Mouse (Mus musculus) limb, embryonic 15.5 days (tissue): Measurements from ENCODE around the gene Gpd1. TPM values are rescaled to one million over a fixed set of nuclear protein-coding genes. Genes with fewer than 3 reads are reported as not detected.
A peak's percentile ranks its signal among the peaks of the same experiment; 100 is the strongest.

Experiments used
- ATAC-seq: fragments of 200-750 bp; cut with Nextera tagmentation; 2 replicates; pipeline ENCODE4 v1.8.0; 2017; ENCODE audit warnings: low read depth, moderate TSS enrichment; ENCODE audit not compliant: insufficient number of reproducible peaks, low FRiP score, low TSS enrichment
- H3K27ac ChIP-seq: fragments of 300-500 bp; sonication (generic); 2 replicates; pipeline ENCODE4 v1.5.1; 2015; ENCODE audit warnings: moderate library complexity, mild to moderate bottlenecking, inconsistent platforms
- H3K27me3 ChIP-seq: fragments of 300-500 bp; sonication (generic); 2 replicates; pipeline ENCODE4 v1.6.1; 2015; ENCODE audit warnings: inconsistent platforms
- H3K36me3 ChIP-seq: fragments of 300-500 bp; sonication (generic); 2 replicates; pipeline ENCODE4 v1.6.1; 2015; ENCODE audit warnings: inconsistent platforms
- H3K4me1 ChIP-seq: fragments of 300-500 bp; sonication (generic); 2 replicates; pipeline ENCODE4 v1.6.1; 2015; ENCODE audit warnings: inconsistent platforms
- H3K4me2 ChIP-seq: fragments of 300-500 bp; sonication (generic); 2 replicates; pipeline ENCODE4 v1.6.1; 2015; ENCODE audit warnings: mild to moderate bottlenecking, inconsistent platforms
- H3K4me3 ChIP-seq: fragments of 300-500 bp; sonication (generic); 2 replicates; pipeline ENCODE4 v1.5.1; 2015; ENCODE audit warnings: mild to moderate bottlenecking, inconsistent platforms
- H3K9ac ChIP-seq: fragments of 300-500 bp; sonication (generic); 2 replicates; pipeline ENCODE4 v1.6.1; 2015; ENCODE audit warnings: inconsistent platforms
- H3K9me3 ChIP-seq: fragments of 300-500 bp; sonication (generic); 2 replicates; pipeline ENCODE4 v1.6.1; 2016; ENCODE audit warnings: inconsistent platforms
- WGBS: fragments of 180-500 bp; shearing (Covaris S2); methylation state at CpG from one replicate; pipeline ENCODE4 v1.1.7; 2015; 5-methylcytosine and 5-hydroxymethylcytosine counted together
- polyA plus RNA-seq: library from polyadenylated mRNA; unstranded; fragments of >200 nt; fragmentation: Nextera tagmentation; extraction: Ambion mirVana; gene quantifications from 2 replicates; pipeline ENCODE4 v1.2.1, GENCODE M21; 2015

Gene Gpd1
- polyA plus RNA-seq, 1 experiment from 2014 or later = 0.42 TPM

DNA sequence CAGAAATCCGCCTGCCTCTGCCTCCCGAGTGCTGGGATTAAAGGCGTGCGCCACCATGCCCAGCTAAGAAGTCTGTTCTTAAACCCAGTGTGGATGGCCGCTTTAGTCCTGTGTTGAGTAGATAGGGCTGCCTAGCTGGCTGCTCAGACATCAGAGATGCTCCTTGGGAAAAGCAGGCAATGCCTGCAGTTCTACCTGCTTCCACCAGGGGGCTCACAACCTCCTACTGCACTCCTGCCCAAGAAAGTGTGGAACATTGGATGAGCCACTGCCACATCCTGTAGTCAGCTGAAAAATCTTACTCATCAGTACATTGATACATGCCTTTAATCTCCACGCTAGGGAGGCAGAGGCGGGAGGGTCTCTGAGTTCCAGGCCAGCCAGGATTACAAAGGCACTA, 2.5 kb upstream of the Gpd1 start:
- ATAC-seq = no peak
- no peaks in the 10 kb centered on the region for H3K9me3 ChIP-seq
- WGBS = 63% methylated on average over 7 of the region's 7 CpGs
- no peaks in the 10 kb centered on the region for H3K27me3 ChIP-seq
- H3K4me1 ChIP-seq = peaks cover 12% of the 10 kb centered on the region; the same call in 1 of the 2 replicates
- H3K27ac ChIP-seq = no peak overlapping the region
- no peak overlapping the region for H3K4me2 ChIP-seq
- no peak overlapping the region for H3K4me3 ChIP-seq
- H3K36me3 ChIP-seq = peaks cover 46% of the 10 kb centered on the region
- no peak overlapping the region for H3K9ac ChIP-seq

GRCm38 (mm10) chr15:99715361-99715865, 1.9 kb upstream of the Gpd1 start:
- WGBS = 77% methylated on average over 13 of the region's 13 CpGs
- Histone ChIP-seq H3K27me3 (no peaks in the 10 kb centered on the region), H3K4me3 (no peak overlapping the region), H3K36me3 (peaks cover 41% of the 10 kb centered on the region), H3K4me2 (no peak overlapping the region), H3K4me1 (peaks cover 12% of the 10 kb centered on the region; the same call in 1 of the 2 replicates), H3K9ac (no peak overlapping the region), H3K9me3 (no peaks in the 10 kb centered on the region), H3K27ac (no peak overlapping the region)
- no peak for ATAC-seq

GRCm38 (mm10) chr15:99715982-99716746, 1.2 kb upstream of the Gpd1 start:
- H3K4me2 ChIP-seq = no peak overlapping the region
- 66% methylated on average over 11 of the region's 11 CpGs for WGBS

GRCm38 (mm10) chr15:99716814-99717213, 501 bp upstream of the Gpd1 start:
- Histone ChIP-seq H3K4me3 (no peak overlapping the region), H3K4me2 (no peak overlapping the region), H3K36me3 (peaks cover 27% of the 10 kb centered on the region), H3K4me1 (peaks cover 12% of the 10 kb centered on the region; the same call in 1 of the 2 replicates), H3K27ac (no peak overlapping the region), H3K27me3 (no peaks in the 10 kb centered on the region), H3K9ac (no peak overlapping the region), H3K9me3 (no peaks in the 10 kb centered on the region)
- 87% methylated on average over 12 of the region's 12 CpGs for whole genome bisulfite sequencing
- no peak for ATAC-seq

More at GRCm38 (mm10) chr15:99715982-99716746, 1.2 kb upstream of the Gpd1 start:
- ATAC-seq = no peak
- H3K9ac ChIP-seq = no peak overlapping the region
- peaks cover 33% of the 10 kb centered on the region for H3K36me3 ChIP-seq
- no peaks in the 10 kb centered on the region for H3K9me3 ChIP-seq
- no peaks in the 10 kb centered on the region for H3K27me3 ChIP-seq
- peaks cover 12% of the 10 kb centered on the region; the same call in 1 of the 2 replicates for H3K4me1 ChIP-seq
- no peak overlapping the region for H3K4me3 ChIP-seq
- no peak overlapping the region for H3K27ac ChIP-seq

GRCm38 (mm10) chr15:99718461-99719021, 1.2 kb downstream of the Gpd1 start:
- H3K36me3 ChIP-seq = peaks cover 10% of the 10 kb centered on the region
- 91% methylated on average over 9 of the region's 9 CpGs for WGBS

DNA sequence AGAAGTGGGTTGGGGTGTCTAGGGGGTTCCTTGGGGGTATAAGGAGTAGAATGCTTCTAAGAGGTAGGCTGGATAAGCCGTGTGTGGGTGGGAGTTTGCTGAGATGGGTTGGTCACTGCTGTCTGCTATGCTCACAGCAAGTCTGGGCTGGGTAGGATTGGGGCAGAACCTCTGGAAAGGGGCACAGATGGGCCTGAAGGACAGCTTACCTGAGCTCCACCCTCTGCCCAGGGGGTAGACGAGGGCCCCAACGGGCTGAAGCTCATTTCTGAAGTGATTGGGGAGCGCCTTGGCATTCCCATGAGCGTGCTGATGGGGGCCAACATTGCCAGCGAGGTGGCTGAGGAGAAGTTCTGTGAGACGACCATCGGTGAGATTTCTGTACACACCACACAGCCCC, 2.5 kb downstream of the Gpd1 start:
- Histone ChIP-seq H3K4me3 (no peak overlapping the region), H3K9ac (no peak overlapping the region), H3K27ac (no peak overlapping the region), H3K9me3 (no peaks in the 10 kb centered on the region), H3K4me2 (no peak overlapping the region), H3K4me1 (peaks cover 31% of the 10 kb centered on the region), H3K36me3 (no peaks in the 10 kb centered on the region; the same call in 1 of the 2 replicates), H3K27me3 (no peaks in the 10 kb centered on the region)
- ATAC-seq = no peak
- WGBS = 69% methylated on average over 8 of the region's 8 CpGs

More at GRCm38 (mm10) chr15:99718461-99719021, 1.2 kb downstream of the Gpd1 start:
- Histone ChIP-seq H3K27me3 (no peaks in the 10 kb centered on the region), H3K9ac (no peak overlapping the region), H3K27ac (no peak overlapping the region), H3K4me3 (no peak overlapping the region), H3K4me2 (no peak overlapping the region), H3K4me1 (peaks cover 17% of the 10 kb centered on the region; the same call in 1 of the 2 replicates), H3K9me3 (no peaks in the 10 kb centered on the region)
- ATAC-seq = no peak

DNA sequence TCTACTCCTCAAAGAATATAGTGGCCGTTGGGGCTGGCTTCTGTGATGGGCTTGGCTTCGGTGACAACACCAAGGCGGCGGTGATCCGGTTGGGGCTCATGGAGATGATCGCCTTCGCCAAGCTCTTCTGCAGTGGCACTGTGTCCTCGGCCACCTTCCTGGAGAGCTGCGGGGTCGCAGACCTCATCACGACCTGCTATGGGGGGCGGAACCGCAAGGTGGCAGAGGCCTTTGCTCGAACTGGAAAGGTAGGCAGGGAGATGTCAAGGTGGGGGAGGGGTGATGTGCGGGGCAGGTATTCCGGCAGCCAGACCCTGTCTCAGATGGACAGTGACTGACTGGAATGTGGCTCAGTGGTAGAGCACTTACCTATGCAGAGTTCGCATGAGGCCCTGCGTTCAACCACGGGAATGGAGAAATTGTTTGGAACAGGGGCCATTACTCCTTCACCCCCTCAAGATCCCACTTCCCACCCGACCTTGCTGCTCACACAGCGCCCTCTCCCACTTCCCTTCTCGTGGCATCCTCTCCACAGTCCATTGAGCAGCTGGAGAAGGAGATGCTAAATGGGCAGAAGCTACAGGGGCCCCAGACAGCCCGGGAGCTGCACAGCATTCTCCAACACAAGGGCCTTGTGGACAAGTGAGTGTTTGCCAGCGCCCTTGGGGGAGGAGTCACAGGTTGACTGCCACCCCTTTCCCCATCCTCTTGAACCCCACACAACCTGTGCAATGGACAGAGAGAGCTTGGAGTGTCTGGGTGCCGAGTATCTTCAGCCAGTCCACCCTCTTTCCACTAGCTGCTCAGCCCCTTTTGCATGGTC, 4.8 kb downstream of the Gpd1 start:
- Histone ChIP-seq H3K36me3 (no peaks in the 10 kb centered on the region; the same call in 1 of the 2 replicates), H3K4me2 (no peak overlapping the region), H3K9ac (no peak overlapping the region), H3K4me1 (peaks cover 31% of the 10 kb centered on the region), H3K9me3 (no peaks in the 10 kb centered on the region), H3K27ac (no peak overlapping the region), H3K27me3 (no peaks in the 10 kb centered on the region), H3K4me3 (no peak overlapping the region)
- WGBS = 80% methylated on average over 25 of the region's 25 CpGs
- ATAC-seq = no peak

DNA sequence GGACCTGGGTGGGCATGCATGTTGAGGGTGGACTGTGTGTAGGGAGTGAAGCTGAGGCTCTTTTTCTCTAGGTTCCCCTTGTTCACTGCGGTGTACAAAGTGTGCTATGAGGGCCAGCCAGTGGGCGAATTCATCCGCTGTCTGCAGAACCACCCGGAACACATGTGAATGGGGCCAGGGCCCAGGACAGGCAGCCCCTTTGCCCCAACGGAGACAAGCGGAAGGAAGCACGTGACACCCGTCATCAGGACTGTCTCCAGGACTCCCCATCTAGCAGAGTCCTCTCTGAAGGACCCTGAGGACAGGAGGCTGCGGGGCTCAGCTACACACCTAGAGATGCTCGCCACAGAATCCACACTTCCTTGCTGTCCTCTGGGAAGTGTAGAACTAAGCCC, 5.8 kb downstream of the Gpd1 start:
- no peak overlapping the region for H3K4me3 ChIP-seq
- WGBS = 66% methylated on average over 10 of the region's 10 CpGs
- H3K27ac ChIP-seq = peak overlapping the region; percentile 78
- no peak overlapping the region for H3K9ac ChIP-seq
- no peak for ATAC-seq
- no peaks in the 10 kb centered on the region for H3K27me3 ChIP-seq
- H3K4me2 ChIP-seq = no peak overlapping the region
- peaks cover 8% of the 10 kb centered on the region for H3K36me3 ChIP-seq
- H3K4me1 ChIP-seq = peaks cover 26% of the 10 kb centered on the region
- H3K9me3 ChIP-seq = no peaks in the 10 kb centered on the region

DNA sequence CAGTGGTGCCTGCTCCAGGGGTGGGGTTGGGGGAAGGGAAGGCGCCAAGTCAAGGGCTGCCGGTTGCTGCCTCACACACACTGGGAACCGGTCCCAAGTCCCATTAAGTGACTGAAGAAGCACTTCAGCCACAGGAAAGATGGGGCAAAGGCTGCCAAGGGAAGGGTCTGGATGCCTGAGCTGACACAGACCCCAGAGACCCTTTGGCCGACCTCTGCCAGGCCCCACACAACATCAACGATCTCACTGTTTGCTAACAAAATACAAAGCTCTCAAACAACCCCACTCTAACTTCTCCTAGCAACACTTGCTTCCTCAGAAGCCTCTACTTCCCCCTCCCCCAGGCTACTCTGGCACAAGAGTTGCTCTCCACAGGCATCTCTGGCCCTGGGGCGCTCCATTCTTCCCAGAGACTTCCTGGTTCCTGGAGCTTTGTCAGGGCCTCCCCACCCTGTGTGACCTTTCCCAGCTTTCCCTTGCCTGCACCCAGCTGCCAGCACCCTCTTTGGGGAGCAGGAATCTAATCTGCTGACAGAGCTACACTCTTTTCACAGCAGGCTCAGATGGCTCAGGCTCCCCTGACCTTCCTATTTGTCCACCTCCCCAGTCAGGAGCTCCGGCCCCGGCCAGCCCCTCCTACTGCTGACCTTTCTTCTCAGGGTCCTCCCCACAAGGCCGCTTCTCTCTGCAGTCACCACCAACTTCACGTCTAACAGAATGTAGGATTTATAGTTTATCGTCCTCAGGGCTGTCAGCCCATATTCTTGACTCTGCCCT, 6.4 kb downstream of the Gpd1 start:
- H3K4me1 ChIP-seq = peaks cover 26% of the 10 kb centered on the region
- no peak overlapping the region for H3K9ac ChIP-seq
- H3K27ac ChIP-seq = peak overlapping the region; percentile 78
- H3K4me2 ChIP-seq = peak overlapping the region; percentile 68; the same call in 1 of the 2 replicates
- WGBS = 39% methylated on average over 11 of the region's 11 CpGs
- H3K27me3 ChIP-seq = no peaks in the 10 kb centered on the region
- no peaks in the 10 kb centered on the region for H3K9me3 ChIP-seq
- peaks cover 14% of the 10 kb centered on the region for H3K36me3 ChIP-seq
- no peak for ATAC-seq
- no peak overlapping the region for H3K4me3 ChIP-seq

DNA sequence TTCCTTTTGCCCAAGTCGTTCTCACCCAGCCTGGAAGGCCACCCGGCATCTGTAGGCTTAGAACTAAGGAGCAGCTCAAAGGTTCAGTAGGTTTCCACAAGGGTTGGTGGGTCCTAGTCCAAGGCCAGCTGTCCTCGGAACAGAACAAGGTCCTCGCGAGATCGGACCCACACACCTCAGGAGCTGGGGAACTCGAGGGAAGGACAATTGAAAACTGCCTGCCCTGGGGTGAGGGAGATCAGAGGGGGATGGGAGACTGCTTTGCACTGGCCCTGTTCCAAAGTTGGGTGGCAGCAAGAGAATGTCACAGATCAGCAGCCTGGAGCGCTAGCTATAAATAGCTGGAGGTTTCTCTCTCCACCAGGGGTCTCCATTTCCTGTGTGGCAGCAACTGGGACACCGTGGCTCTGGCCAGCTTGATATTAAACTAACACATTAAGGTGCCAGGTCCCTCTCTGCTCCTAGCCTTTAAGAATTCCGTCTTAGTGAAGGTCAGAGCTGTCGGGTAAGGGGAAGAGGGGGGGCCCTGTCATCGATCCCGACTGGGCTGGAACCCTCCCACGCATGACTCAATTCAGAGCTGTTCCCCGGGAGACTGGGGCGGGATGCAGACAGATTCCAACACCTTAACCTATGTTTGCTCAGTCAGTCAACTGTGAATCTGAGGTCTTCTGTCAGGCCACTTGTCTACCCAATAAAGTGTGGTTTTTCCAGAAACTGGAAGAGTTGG, 7.1 kb downstream of the Gpd1 start:
- Histone ChIP-seq H3K4me2 (peak overlapping the region; percentile 68), H3K36me3 (peaks cover 22% of the 10 kb centered on the region), H3K27ac (peak overlapping the region; percentile 78), H3K9ac (0 out of 2 replicates have a peak overlapping the region, but pooled peaks have one; percentile 2), H3K4me3 (peak overlapping the region; percentile 97), H3K27me3 (no peaks in the 10 kb centered on the region), H3K4me1 (peaks cover 26% of the 10 kb centered on the region), H3K9me3 (no peaks in the 10 kb centered on the region)
- 9% methylated on average over 16 of the region's 16 CpGs for WGBS
- no peak for ATAC-seq
